Mouse (Mus musculus) lung, embryonic 16.5 days (tissue): ENCODE measurements at regions not wholly inside any gene's neighbourhood (a gene's known extent, or its start where the extent isn't known, plus 50 kb on each side); places are given as distances from the start of the nearest gene placed in this dataset.

Experiments used
- ATAC-seq: fragments of 200-750 bp; cut with Nextera tagmentation; 2 replicates; pipeline ENCODE4 v1.8.0; 2017; ENCODE audit warnings: low read depth, mild to moderate bottlenecking, moderate library complexity
- H3K27ac ChIP-seq: fragments of 300-500 bp; sonication (generic); 2 replicates; pipeline ENCODE4 v1.5.1; 2014; ENCODE audit warnings: mild to moderate bottlenecking, control low read depth, low read length
- H3K27me3 ChIP-seq: fragments of 300-500 bp; sonication (generic); 2 replicates; pipeline ENCODE4 v1.6.1; 2014; ENCODE audit warnings: low read depth, low read length, mixed read lengths; ENCODE audit not compliant: control insufficient read depth, insufficient read depth
- H3K36me3 ChIP-seq: fragments of 300-500 bp; sonication (generic); 2 replicates; pipeline ENCODE4 v1.6.1; 2014; ENCODE audit warnings: low read length; ENCODE audit not compliant: control insufficient read depth, insufficient read depth
- H3K4me1 ChIP-seq: fragments of 300-500 bp; sonication (generic); replicated peaks from 2 replicates; pipeline ENCODE4 v1.6.1; 2014; ENCODE audit warnings: low read length, mixed read lengths; ENCODE audit not compliant: control insufficient read depth, insufficient read depth
- H3K4me2 ChIP-seq: fragments of 300-500 bp; sonication (generic); 2 replicates; pipeline ENCODE4 v1.6.1; 2014; ENCODE audit warnings: low read depth, low read length, control low read depth
- H3K4me3 ChIP-seq: fragments of 300-500 bp; sonication (generic); 2 replicates; pipeline ENCODE4 v1.5.1; 2014; ENCODE audit warnings: mild to moderate bottlenecking, low read length, control low read depth
- H3K9ac ChIP-seq: fragments of 300-500 bp; sonication (generic); 2 replicates; pipeline ENCODE4 v1.6.1; 2014; ENCODE audit warnings: low read length, control low read depth
- H3K9me3 ChIP-seq: fragments of 300-500 bp; sonication (generic); 2 replicates; pipeline ENCODE4 v1.6.1; 2016; ENCODE audit warnings: low read length; ENCODE audit not compliant: control insufficient read depth
- WGBS: fragments of 180-500 bp; shearing (Covaris S2); extraction: QIAGEN DNeasy Blood & Tissue Kit; methylation state at CpG from one replicate; pipeline ENCODE4 v1.1.7; 2014; 5-methylcytosine and 5-hydroxymethylcytosine counted together

- Histone ChIP-seq H3K27me3 (no peaks in the 10 kb centered on the region), H3K27ac (no peak overlapping the region), H3K4me3 (no peak overlapping the region), H3K9me3 (no peaks in the 10 kb centered on the region), H3K4me2 (peak overlapping the region; percentile 38), H3K36me3 (no peaks in the 10 kb centered on the region), H3K9ac (no peak overlapping the region), H3K4me1 (peaks cover 6% of the 10 kb centered on the region)
- WGBS: 61% methylated on average over 7 of the region's 7 CpGs
- ATAC-seq: no peak
Measured at GRCm38 (mm10) chr2:61345311-61345710, 233.1 kb upstream of the Tank start.

DNA sequence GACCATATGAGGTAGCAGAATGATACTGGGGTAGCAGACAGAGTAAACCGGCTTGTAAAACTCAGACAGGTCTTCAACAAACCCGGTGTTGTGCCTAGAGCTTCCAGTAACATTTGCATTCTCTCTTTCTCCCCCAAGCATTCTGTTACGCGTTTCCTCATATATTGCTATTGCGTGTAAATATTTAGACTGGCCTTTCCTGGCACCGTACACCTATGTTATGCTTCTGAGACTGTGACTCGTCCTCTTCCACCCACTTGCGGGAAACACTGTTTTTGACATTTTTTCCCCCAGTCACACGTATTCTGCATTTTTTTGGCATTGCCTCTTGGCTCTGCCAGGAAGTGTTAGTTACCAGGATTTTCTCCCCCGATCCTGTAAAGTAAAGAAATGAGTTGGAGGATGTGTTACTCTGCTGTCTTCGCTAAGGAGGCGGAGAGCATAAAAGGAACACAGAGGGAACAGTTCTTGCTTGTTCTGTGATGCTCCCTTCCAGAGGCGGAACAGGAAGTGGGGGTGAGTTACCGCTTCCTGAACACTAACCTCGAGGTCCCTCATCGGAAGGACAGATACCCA is 233.7 kb upstream of the Tank start:
- no peaks in the 10 kb centered on the region for H3K36me3 ChIP-seq
- H3K27ac ChIP-seq: no peak overlapping the region
- peaks cover 6% of the 10 kb centered on the region for H3K4me1 ChIP-seq
- no peaks in the 10 kb centered on the region for H3K9me3 ChIP-seq
- no peaks in the 10 kb centered on the region for H3K27me3 ChIP-seq
- WGBS: 50% methylated on average over 16 of the region's 16 CpGs
- ATAC-seq: peak; percentile 36; the same call in 1 of the 2 replicates
- H3K9ac ChIP-seq: no peak overlapping the region
- peak overlapping the region; percentile 38 for H3K4me2 ChIP-seq
- no peak overlapping the region for H3K4me3 ChIP-seq

DNA sequence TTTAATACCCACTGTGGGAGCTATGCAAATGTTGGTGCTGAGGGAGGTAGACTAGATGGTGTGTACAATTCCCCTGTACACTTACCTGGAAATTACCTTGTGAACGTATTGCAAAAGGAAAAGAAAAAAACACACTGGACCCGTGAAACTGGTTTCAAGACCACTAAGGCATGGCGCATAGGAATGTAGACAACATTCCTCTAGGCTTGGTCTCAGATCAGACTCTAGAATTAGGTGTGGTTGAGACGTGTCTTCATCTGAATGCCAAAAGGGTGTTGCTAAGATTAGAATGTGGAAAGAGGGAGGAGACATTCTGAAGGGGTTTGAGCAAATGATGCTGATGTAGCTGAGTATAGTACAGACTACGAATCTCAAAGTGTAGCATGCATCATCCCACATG is 237.1 kb upstream of the Tank start:
- no peak overlapping the region for H3K4me2 ChIP-seq
- no peaks in the 10 kb centered on the region for H3K27me3 ChIP-seq
- peaks cover 6% of the 10 kb centered on the region for H3K4me1 ChIP-seq
- no peak overlapping the region for H3K27ac ChIP-seq
- ATAC-seq: peak; percentile 83
- H3K4me3 ChIP-seq: no peak overlapping the region
- H3K9me3 ChIP-seq: no peaks in the 10 kb centered on the region
- no peaks in the 10 kb centered on the region for H3K36me3 ChIP-seq
- 32% methylated on average over 5 of the region's 5 CpGs for whole genome bisulfite sequencing
- no peak overlapping the region for H3K9ac ChIP-seq

DNA sequence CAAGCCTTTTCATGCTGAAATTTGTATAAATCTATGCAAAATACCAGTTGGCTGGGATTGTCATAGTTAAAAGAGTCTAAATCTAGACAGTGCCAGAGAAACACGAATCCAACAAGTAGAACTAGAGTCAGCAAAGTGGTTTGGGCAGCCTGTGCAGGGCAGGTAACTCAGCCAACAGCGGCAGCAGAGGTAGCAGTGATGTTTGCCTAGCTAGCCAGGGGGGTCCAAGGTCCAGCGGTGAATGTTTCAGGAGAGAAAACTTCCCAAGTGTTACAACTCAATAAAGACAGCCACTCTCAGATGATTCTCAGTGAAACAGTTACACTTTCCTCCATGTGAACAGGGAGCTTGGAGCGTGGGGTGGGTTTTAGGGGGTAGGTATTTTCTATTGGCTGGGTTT is 259.2 kb upstream of the Tank start:
- Histone ChIP-seq H3K4me1 (no peaks in the 10 kb centered on the region; the same call in 1 of the 2 replicates), H3K27me3 (no peaks in the 10 kb centered on the region), H3K36me3 (no peaks in the 10 kb centered on the region), H3K9me3 (no peaks in the 10 kb centered on the region), H3K27ac (no peak overlapping the region), H3K9ac (no peak overlapping the region), H3K4me2 (no peak overlapping the region), H3K4me3 (no peak overlapping the region)
- ATAC-seq: no peak
- 65% methylated on average over 4 of the region's 4 CpGs for WGBS

- no peak for ATAC-seq
- 83% methylated on average over 4 of the region's 4 CpGs for WGBS
Measured at GRCm38 (mm10) chr2:61310405-61310804, 268.0 kb upstream of the Tank start.

DNA sequence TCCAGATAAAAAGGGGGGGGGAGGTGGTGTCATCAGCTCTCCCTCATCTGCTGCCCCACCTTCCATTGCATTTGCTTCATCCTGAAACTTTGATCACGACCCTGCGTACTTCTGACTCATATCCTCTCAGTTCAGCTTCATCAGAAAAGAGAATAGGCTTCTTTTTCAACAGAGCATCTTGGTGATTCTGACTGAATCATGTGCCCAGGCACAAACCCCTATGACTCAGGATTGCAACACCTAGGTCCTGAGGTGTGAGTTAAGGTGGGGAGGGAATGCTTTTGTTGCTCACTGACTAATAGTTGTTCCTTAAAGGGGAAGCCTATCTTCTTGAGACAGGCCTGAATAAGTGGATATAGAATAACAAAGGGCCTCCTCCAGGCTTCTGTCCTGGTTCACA is 269.2 kb upstream of the Tank start:
- no peak overlapping the region for H3K4me2 ChIP-seq
- no peak overlapping the region for H3K27ac ChIP-seq
- no peaks in the 10 kb centered on the region for H3K27me3 ChIP-seq
- no peaks in the 10 kb centered on the region for H3K4me1 ChIP-seq
- no peak for ATAC-seq
- no peaks in the 10 kb centered on the region for H3K9me3 ChIP-seq
- no peak overlapping the region for H3K9ac ChIP-seq
- 86% methylated on average over 2 of the region's 2 CpGs for WGBS
- no peak overlapping the region for H3K4me3 ChIP-seq
- H3K36me3 ChIP-seq: no peaks in the 10 kb centered on the region

More at GRCm38 (mm10) chr2:61310405-61310804, 268.0 kb upstream of the Tank start:
- Histone ChIP-seq H3K27ac (no peak overlapping the region), H3K4me2 (no peak overlapping the region), H3K4me3 (no peak overlapping the region), H3K36me3 (no peaks in the 10 kb centered on the region), H3K9ac (no peak overlapping the region), H3K27me3 (no peaks in the 10 kb centered on the region), H3K9me3 (no peaks in the 10 kb centered on the region), H3K4me1 (no peaks in the 10 kb centered on the region)

- H3K4me3 ChIP-seq: no peak overlapping the region
- no peak overlapping the region for H3K27ac ChIP-seq
- no peaks in the 10 kb centered on the region for H3K36me3 ChIP-seq
- 39% methylated on average over 5 of the region's 5 CpGs for WGBS
- no peak for ATAC-seq
- no peaks in the 10 kb centered on the region for H3K27me3 ChIP-seq
- H3K4me2 ChIP-seq: no peak overlapping the region
- no peaks in the 10 kb centered on the region for H3K9me3 ChIP-seq
- no peak overlapping the region for H3K9ac ChIP-seq
- H3K4me1 ChIP-seq: peaks cover 23% of the 10 kb centered on the region
Measured at GRCm38 (mm10) chr2:61297135-61297534, 281.2 kb upstream of the Tank start.

DNA sequence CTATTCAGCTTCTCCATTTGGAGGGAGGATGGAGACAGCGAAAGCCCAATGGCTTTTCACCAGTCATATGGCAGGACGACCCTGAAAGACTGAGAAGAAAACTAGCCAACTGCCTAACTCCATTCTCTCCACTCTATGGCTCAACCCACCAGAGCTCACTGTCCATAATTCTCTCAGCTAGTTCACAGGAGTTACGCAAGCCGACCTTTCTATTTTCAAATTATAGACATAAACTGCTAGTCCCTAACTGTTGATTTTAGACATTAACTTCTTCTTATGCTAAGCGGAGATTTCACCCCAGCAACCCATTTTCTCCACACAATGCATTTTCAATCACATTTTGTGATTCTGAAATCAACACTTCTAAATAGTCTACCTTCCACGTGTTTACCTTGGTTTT is 281.8 kb upstream of the Tank start:
- Histone ChIP-seq H3K36me3 (no peaks in the 10 kb centered on the region), H3K9ac (no peak overlapping the region), H3K27me3 (no peaks in the 10 kb centered on the region), H3K4me3 (no peak overlapping the region), H3K27ac (0 out of 2 replicates have a peak overlapping the region, but pooled peaks have one; percentile 41), H3K4me2 (no peak overlapping the region), H3K9me3 (no peaks in the 10 kb centered on the region), H3K4me1 (peaks cover 23% of the 10 kb centered on the region)
- no peak for ATAC-seq
- 71% methylated on average over 6 of the region's 6 CpGs for WGBS

GRCm38 (mm10) chr2:61295261-61295964 is 283.0 kb upstream of the Tank start:
- Histone ChIP-seq H3K36me3 (no peaks in the 10 kb centered on the region), H3K9ac (no peak overlapping the region), H3K4me3 (no peak overlapping the region), H3K9me3 (no peaks in the 10 kb centered on the region), H3K4me2 (no peak overlapping the region), H3K27ac (peak overlapping the region; percentile 75), H3K4me1 (peaks cover 23% of the 10 kb centered on the region), H3K27me3 (no peaks in the 10 kb centered on the region)
- peak; percentile 66; the same call in 1 of the 2 replicates for ATAC-seq
- WGBS: 25% methylated on average over 6 of the region's 6 CpGs
